Mouse (Mus musculus): ENCODE measurements around the gene Nfib. TPM values are rescaled to one million over a fixed set of nuclear protein-coding genes. Genes with fewer than 3 reads are reported as not detected.
A peak's percentile ranks its signal among the peaks of the same experiment; 100 is the strongest.

Gene Nfib
- total and polyA plus RNA-seq, 3 experiments: 32.1 to 121 (median 118) TPM

DNA sequence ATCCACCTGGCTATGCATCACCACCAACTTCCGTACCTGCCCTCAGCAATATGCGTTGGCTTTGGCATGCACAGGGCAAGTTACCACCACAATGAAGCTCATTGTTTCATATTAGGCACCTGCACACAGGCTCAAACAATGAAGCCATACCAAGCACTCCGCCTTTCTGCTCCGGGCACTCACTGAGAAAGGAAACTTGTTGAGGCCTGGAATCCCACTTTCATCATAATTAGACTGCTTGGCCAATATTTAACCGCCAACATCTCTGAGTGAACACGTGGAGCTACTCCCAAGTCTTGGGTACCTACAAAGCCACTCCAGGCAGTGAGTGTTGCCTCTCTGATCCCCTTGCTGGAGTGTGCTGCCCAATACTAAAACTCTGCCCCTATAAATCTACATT lies 422.0 kb downstream of the Nfib start:
- 84% methylated on average over 6 of the region's 6 CpGs for WGBS
- Histone ChIP-seq H3K36me3 (ENCODE audit: control insufficient read depth, insufficient read depth, low read length) (no peaks in the 10 kb centered on the region), H3K4me1 (ENCODE audit: control insufficient read depth, insufficient read depth, low read length) (no peaks in the 10 kb centered on the region; the same call in 1 of the 2 replicates), H3K79me2 (replicated peaks; ENCODE audit: control insufficient read depth, insufficient read depth, low read length) (no peaks in the 10 kb centered on the region; the same call in 1 of the 2 replicates), H3K9ac (ENCODE audit: low read depth, low read length) (no peak overlapping the region), H3K27me3 (ENCODE audit: control insufficient read depth, insufficient read depth, low read length) (no peaks in the 10 kb centered on the region), H3K27ac (no peak overlapping the region), H3K4me3 (no peak overlapping the region)
- intact Hi-C loops (cut with DNase I): loop anchor here (5.0 kb wide), 1 partner anchor 41 kb away; no protein-coding TSS in a partner anchor
- DNase-seq: no peak
- no peak for TF ChIP-seq EP300 (IDR thresholded peaks at IDR 0.05; ENCODE audit: insufficient read depth, low read depth, low read length)
- TF ChIP-seq CTCF (IDR thresholded peaks at IDR 0.05): no peak

DNA sequence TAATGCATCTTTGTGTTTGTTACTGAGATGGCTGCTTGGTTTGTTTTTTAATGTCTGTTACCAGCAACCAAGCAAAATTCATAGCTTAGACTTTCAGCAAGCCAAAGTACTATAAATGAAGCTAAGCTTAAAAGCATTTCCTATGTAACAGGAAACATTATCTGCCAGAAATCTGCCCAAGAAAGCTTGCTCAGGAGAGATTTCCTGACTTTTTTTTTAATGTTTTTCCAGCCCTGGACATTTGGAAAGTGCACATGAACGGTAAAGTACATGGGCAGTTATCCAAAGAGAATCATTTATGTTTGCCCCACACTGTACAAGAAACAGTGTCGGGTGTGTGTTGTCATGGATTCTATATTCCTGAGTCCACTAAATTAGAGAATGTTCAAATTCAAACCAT lies 429.6 kb downstream of the Nfib start:
- 46% methylated on average over 2 of the region's 2 CpGs for WGBS
- intact Hi-C loops (cut with DNase I): loop anchor here (10.0 kb wide), 1 partner anchor 1101 kb away; no protein-coding TSS in a partner anchor
- no peak for DNase-seq
- Histone ChIP-seq H3K79me2 (replicated peaks; ENCODE audit: control insufficient read depth, insufficient read depth, low read length) (no peaks in the 10 kb centered on the region), H3K4me3 (no peak overlapping the region), H3K4me1 (ENCODE audit: control insufficient read depth, insufficient read depth, low read length) (peaks cover 6% of the 10 kb centered on the region), H3K27ac (peak overlapping the region; percentile 64), H3K36me3 (ENCODE audit: control insufficient read depth, insufficient read depth, low read length) (peaks cover 9% of the 10 kb centered on the region), H3K27me3 (ENCODE audit: control insufficient read depth, insufficient read depth, low read length) (no peaks in the 10 kb centered on the region), H3K9ac (ENCODE audit: low read depth, low read length) (no peak overlapping the region)
- no peak for TF ChIP-seq CTCF (IDR thresholded peaks at IDR 0.05)
- TF ChIP-seq EP300 (IDR thresholded peaks at IDR 0.05; ENCODE audit: insufficient read depth, low read depth, low read length): no peak
- TF ChIP-seq POLR2A (IDR thresholded peaks at IDR 0.05; ENCODE audit: insufficient read depth, low read depth, low read length): no peak

DNA sequence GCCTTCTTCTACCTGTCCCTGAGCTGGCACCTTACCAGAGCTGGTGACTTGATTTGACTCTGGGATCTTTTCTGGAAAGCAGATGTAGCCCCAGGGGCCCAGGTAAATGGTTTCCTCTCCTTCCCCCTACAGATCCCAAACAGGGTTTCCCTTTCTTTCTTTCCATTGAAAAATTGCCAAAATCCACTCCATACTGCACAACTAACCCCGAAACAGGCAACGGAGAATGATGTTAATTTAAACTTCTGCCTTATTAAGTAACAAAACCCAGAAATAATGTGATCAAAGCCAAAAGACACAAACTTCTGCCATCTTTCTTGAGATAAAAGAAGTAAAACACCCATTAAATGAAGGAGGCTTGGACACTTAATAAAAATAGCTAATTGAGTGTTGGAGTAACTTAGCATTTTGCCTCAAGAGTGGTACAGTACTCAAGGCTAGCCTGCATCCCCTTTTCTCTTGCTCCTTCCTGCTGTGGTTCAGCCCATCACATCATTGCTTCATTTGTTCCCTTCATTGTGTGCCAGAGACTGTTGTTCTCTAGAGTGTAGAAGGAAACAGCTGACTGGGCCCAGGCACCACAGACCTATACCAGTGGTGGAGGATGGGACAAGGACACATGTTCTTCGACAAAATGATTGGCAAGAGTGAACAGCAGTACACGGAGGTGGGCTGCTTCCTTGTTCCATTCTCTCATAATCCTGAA lies 432.3 kb downstream of the Nfib start:
- Histone ChIP-seq H3K36me3 (ENCODE audit: control insufficient read depth, insufficient read depth, low read length) (peaks cover 9% of the 10 kb centered on the region), H3K4me1 (ENCODE audit: control insufficient read depth, insufficient read depth, low read length) (peaks cover 7% of the 10 kb centered on the region), H3K79me2 (replicated peaks; ENCODE audit: control insufficient read depth, insufficient read depth, low read length) (no peaks in the 10 kb centered on the region), H3K4me3 (no peak overlapping the region), H3K27me3 (ENCODE audit: control insufficient read depth, insufficient read depth, low read length) (no peaks in the 10 kb centered on the region), H3K27ac (no peak overlapping the region), H3K9ac (ENCODE audit: low read depth, low read length) (no peak overlapping the region)
- no peak for TF ChIP-seq POLR2A (IDR thresholded peaks at IDR 0.05; ENCODE audit: insufficient read depth, low read depth, low read length)
- 73% methylated on average over 4 of the region's 4 CpGs for WGBS
- intact Hi-C loops (cut with DNase I): loop anchor here (10.0 kb wide), 1 partner anchor 1098 kb away; no protein-coding TSS in a partner anchor
- DNase-seq: no peak

- H3K27ac ChIP-seq: no peak overlapping the region
- no peak for DNase-seq
- no peak overlapping the region for H3K9ac ChIP-seq (ENCODE audit: low read depth, low read length)
- H3K36me3 ChIP-seq (ENCODE audit: control insufficient read depth, insufficient read depth, low read length): peaks cover 9% of the 10 kb centered on the region
- H3K4me3 ChIP-seq: no peak overlapping the region
- no peaks in the 10 kb centered on the region for H3K79me2 ChIP-seq (replicated peaks; ENCODE audit: control insufficient read depth, insufficient read depth, low read length)
- intact Hi-C loops (cut with DNase I): loop anchor here (10.0 kb wide), 1 partner anchor 1097 kb away; no protein-coding TSS in a partner anchor
- 68% methylated on average over 4 of the region's 4 CpGs for WGBS
- peaks cover 7% of the 10 kb centered on the region for H3K4me1 ChIP-seq (ENCODE audit: control insufficient read depth, insufficient read depth, low read length)
- TF ChIP-seq EP300 (IDR thresholded peaks at IDR 0.05; ENCODE audit: insufficient read depth, low read depth, low read length): no peak
- no peak for TF ChIP-seq POLR2A (IDR thresholded peaks at IDR 0.05; ENCODE audit: insufficient read depth, low read depth, low read length)
- no peaks in the 10 kb centered on the region for H3K27me3 ChIP-seq (ENCODE audit: control insufficient read depth, insufficient read depth, low read length)
Measured at GRCm38 (mm10) chr4:82272099-82272498, 433.5 kb downstream of the Nfib start.

GRCm38 (mm10) chr4:82271547-82271946 lies 434.0 kb downstream of the Nfib start:
- Histone ChIP-seq H3K4me1 (ENCODE audit: control insufficient read depth, insufficient read depth, low read length) (peaks cover 7% of the 10 kb centered on the region), H3K27ac (no peak overlapping the region), H3K4me3 (no peak overlapping the region), H3K79me2 (replicated peaks; ENCODE audit: control insufficient read depth, insufficient read depth, low read length) (no peaks in the 10 kb centered on the region), H3K9ac (ENCODE audit: low read depth, low read length) (no peak overlapping the region), H3K36me3 (ENCODE audit: control insufficient read depth, insufficient read depth, low read length) (peaks cover 8% of the 10 kb centered on the region), H3K27me3 (ENCODE audit: control insufficient read depth, insufficient read depth, low read length) (no peaks in the 10 kb centered on the region)
- intact Hi-C loops (cut with DNase I): loop anchor here (10.0 kb wide), 1 partner anchor 1097 kb away; no protein-coding TSS in a partner anchor
- TF ChIP-seq CTCF (IDR thresholded peaks at IDR 0.05): peak; percentile 49
- no peak for TF ChIP-seq POLR2A (IDR thresholded peaks at IDR 0.05; ENCODE audit: insufficient read depth, low read depth, low read length)
- no peak for TF ChIP-seq EP300 (IDR thresholded peaks at IDR 0.05; ENCODE audit: insufficient read depth, low read depth, low read length)
- no peak for DNase-seq
- 67% methylated on average over 3 of the region's 3 CpGs for WGBS

Data from heart, adult 2 months (tissue).